Mouse (Mus musculus): ENCODE measurements around the gene Ces2b. TPM values are rescaled to one million over a fixed set of nuclear protein-coding genes. Genes with fewer than 3 reads are reported as not detected.

The Ces2b gene
- polyA plus RNA-seq (2015; fragmentation: Nextera tagmentation; extraction: Ambion mirVana), result 0.11 and 0.14 TPM in 2 replicates

DNA sequence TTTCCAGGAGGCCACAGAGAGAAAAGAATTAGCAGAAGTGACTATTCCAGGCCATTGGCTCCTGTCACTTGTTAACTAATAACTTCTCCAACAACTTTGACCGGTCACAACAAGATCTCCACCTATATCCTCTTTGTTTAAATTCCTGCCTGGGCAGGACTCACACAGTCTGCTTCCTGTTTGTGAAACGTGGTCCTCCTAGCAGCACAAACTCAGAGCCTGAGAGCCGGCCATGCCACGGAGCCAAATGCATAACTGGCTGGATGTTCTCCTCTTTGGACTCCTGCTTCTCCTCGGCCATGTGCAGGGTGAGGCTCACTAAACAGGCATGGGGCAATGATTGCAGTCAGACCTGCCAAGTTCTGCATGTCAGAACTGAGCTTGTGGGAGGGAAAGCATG, at the start of gene Ces2b:
Gene Ces2b, plus strand, starts transcription at position 133 of the 400 bp plus-strand sequence.

DNA sequence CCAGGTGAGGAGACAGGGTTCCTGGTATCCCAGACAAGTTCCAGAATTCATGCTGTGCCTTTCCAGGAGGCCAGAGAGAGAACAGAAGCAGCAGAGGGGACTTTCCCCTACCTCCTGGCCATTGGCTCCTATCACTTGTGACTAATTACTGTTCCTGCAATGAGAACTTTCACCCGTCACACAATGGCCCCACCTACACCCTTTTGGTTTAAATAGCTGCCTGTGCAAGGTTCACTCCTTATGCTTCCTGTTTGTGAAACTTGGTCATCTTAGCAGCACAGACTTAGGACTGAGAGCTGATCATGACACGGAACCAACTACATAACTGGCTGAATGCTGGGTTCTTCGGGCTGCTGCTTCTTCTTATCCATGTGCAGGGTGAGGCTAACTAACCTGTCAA, 15.5 kb downstream of the Ces2b start, which contains the start of gene Ces2c:
Gene Ces2c, plus strand, starts transcription at position 238 of the 400 bp plus-strand sequence.

Other genes with a start within 250 kb of the Ces2b start
- 6.0 and 7.1 TPM in 2 replicates for gene Pdp2, start 240.1 kb upstream of the Ces2b start, polyA plus RNA-seq (2015; fragmentation: Nextera tagmentation; extraction: Ambion mirVana)
- 1.7 and 7.7 TPM in 2 replicates for gene Cdh16, start 207.2 kb upstream of the Ces2b start, polyA plus RNA-seq (2015; fragmentation: Nextera tagmentation; extraction: Ambion mirVana)
- 3.0 and 5.8 TPM in 2 replicates for gene Rrad, start 200.2 kb upstream of the Ces2b start, polyA plus RNA-seq (2015; fragmentation: Nextera tagmentation; extraction: Ambion mirVana)
- gene Ciao2b, start 189.6 kb upstream of the Ces2b start, polyA plus RNA-seq (2015; fragmentation: Nextera tagmentation; extraction: Ambion mirVana), result 70.3 and 77.3 TPM in 2 replicates
- gene Ces2a, start 97.6 kb upstream of the Ces2b start, polyA plus RNA-seq (2015; fragmentation: Nextera tagmentation; extraction: Ambion mirVana), result 3.0 and 3.2 TPM in 2 replicates
- gene Ces2c, start 15.5 kb downstream of the Ces2b start, polyA plus RNA-seq (2015; fragmentation: Nextera tagmentation; extraction: Ambion mirVana), result 0.14 TPM in 1 of 2 replicates, not detected in the other
- gene Ces2e, start 94.7 kb downstream of the Ces2b start, polyA plus RNA-seq (2015; fragmentation: Nextera tagmentation; extraction: Ambion mirVana), result 0.99 and 2.2 TPM in 2 replicates
- gene Ces2f, start 115.8 kb downstream of the Ces2b start, polyA plus RNA-seq (2015; fragmentation: Nextera tagmentation; extraction: Ambion mirVana), result not detected in 2 replicates
- 5.8 and 7.3 TPM in 2 replicates for gene Ces2g, start 130.1 kb downstream of the Ces2b start, polyA plus RNA-seq (2015; fragmentation: Nextera tagmentation; extraction: Ambion mirVana)
- not detected in 2 replicates for gene Ces2h, start 169.3 kb downstream of the Ces2b start, polyA plus RNA-seq (2015; fragmentation: Nextera tagmentation; extraction: Ambion mirVana)
- 1.4 and 1.5 TPM in 2 replicates for gene Ces3a, start 217.0 kb downstream of the Ces2b start, polyA plus RNA-seq (2015; fragmentation: Nextera tagmentation; extraction: Ambion mirVana)

All from adrenal gland, postnatal 0 days (tissue).